Mouse (Mus musculus) embryonic fibroblast, embryonic 13.5 days (primary cell): ENCODE measurements at regions not wholly inside any gene's neighbourhood (a gene's known extent, or its start where the extent isn't known, plus 50 kb on each side); places are given as distances from the start of the nearest gene placed in this dataset.

Experiments used
- CTCF ChIP-seq: IDR thresholded peaks from 2 replicates; pipeline ENCODE4 v1.5.1; 2011; ENCODE audit warnings: mild to moderate bottlenecking, control low read depth, low read length, moderate library complexity, borderline replicate concordance; ENCODE audit not compliant: insufficient read depth
- POLR2A ChIP-seq: IDR thresholded peaks from 2 replicates; pipeline ENCODE4 v1.6.1; 2011; ENCODE audit warnings: low read depth, mild to moderate bottlenecking, control low read depth, low read length, moderate library complexity

DNA sequence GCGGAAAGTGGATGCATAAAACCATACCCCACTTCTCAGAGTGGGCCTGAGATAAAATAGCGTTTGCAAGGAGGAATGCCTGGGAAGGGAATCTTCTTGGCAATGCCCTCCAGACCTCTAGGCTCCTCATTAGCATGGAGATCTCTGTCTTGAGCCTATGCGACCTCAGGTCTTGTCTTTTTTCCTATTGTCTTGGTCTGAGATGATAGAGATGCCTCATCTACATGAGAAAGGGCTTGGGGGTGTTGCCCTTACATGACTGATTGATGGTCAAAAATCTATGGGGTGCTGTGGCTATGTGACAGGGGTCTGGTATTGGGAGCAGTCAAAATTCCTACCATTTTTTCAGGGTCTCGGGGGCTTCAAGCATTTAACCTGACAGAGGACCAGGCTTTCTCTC, 67.5 kb upstream of the Ins2 start:
- TF ChIP-seq CTCF (no peak), POLR2A (no peak)
